Mouse (Mus musculus) CD4-positive naive resting alpha-beta T cell, adult 57 days (primary cell): Measurements from ENCODE around the gene Vmn1r35. TPM values are rescaled to one million over a fixed set of nuclear protein-coding genes. Genes with fewer than 3 reads are reported as not detected.

ENCODE experiments used
- total RNA-seq: library from RNA; stranded (reverse); gene quantifications from one replicate; pipeline ENCODE4 v1.2.4, GENCODE M21; 2023

Vmn1r35 gene
- total RNA-seq = not detected

GRCm38 (mm10) chr6:66685806-66686205, at the start of gene Vmn1r35:
Vmn1r35 (minus strand) TSS chr6:66685906.

DNA sequence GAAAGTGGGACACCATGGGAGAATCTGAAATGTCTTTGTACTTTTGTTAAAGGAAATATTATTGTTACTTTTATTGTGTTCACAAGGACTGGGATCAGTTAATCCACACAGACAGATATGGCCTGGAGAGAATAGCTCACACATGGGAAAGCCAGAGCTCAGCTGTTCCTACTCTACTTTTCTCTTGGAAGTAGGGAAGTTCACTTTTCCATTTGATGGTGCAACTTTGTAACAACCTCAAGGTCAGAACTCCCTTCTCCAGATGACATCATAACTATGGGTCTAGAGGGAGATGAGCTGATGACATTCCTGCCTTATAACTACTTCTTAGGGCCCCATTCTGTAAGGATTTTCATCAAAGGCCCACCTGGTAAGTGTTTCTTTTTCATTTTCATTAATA, 43.4 kb upstream of the Vmn1r35 start, which contains the start of gene Vmn1r37:
Gene Vmn1r37, plus strand, starts transcription at position 301 of the 400 bp plus-strand sequence.

GRCm38 (mm10) chr6:66719068-66719467, 33.4 kb upstream of the Vmn1r35 start, which contains the start of gene Vmn1r36:
Vmn1r36 (minus strand) TSS chr6:66719168.

DNA sequence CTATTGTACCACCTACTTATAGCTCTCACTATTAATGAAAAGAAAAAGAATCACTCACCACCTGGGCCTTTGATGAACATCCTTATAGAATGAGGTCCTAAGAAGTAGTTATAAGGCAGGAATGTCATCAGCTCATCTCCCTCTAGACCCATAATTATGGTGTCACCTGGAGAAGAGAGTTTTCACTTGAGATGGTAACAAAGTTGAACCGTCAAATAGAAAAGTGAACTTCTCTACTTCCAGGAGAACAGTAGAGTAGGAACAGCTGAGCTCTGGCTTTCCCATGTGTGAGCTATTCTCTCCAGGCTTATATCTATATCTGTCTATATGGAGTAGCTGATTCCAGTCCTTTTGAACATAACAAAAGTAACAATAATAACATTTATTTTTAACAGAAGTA, 41.9 kb downstream of the Vmn1r35 start, which contains the start of gene Vmn1r34:
Gene Vmn1r34, minus strand, starts transcription at position 101 of the 400 bp plus-strand sequence.

Other genes starting within 250 kb of the Vmn1r35 start
- gene Mad2l1, start 150.5 kb downstream of the Vmn1r35 start, total RNA-seq = 12.6 TPM
- not detected for gene Vmn1r32, start 125.8 kb downstream of the Vmn1r35 start, total RNA-seq
- gene Vmn1r33, start 67.6 kb downstream of the Vmn1r35 start, total RNA-seq = not detected
- not detected for gene Vmn1r34, start 42.0 kb downstream of the Vmn1r35 start, total RNA-seq
- gene Vmn1r36, start 33.3 kb upstream of the Vmn1r35 start, total RNA-seq = not detected
- gene Vmn1r37, start 43.5 kb upstream of the Vmn1r35 start, total RNA-seq = not detected
- not detected for gene Vmn1r38, start 96.7 kb upstream of the Vmn1r35 start, total RNA-seq
- not detected for gene Vmn1r39, start 124.7 kb upstream of the Vmn1r35 start, total RNA-seq
- gene Gng12, start 210.5 kb upstream of the Vmn1r35 start, total RNA-seq = 14.3 TPM